Mouse (Mus musculus) cerebellum, postnatal 25 days (tissue): Measurements from ENCODE around the gene Pex3.

ENCODE experiments used
- DNase-seq, 2 experiments: peaks; one replicate each; pipeline ENCODE4 v3.0.0; 2021; ENCODE audit warnings: mixed read lengths in 2 of 2

Gene Pex3

GRCm38 (mm10) chr10:13534751-13535150, 18.2 kb downstream of the Pex3 start:
- DNase-seq, result peak in 1 of 2 experiments; percentile 17

GRCm38 (mm10) chr10:13528155-13528554, 24.8 kb downstream of the Pex3 start:
- DNase-seq, result no peak

- no peak for DNase-seq
These were observed 31.1 kb downstream of the Pex3 start for GRCm38 (mm10) chr10:13521857-13522256.

GRCm38 (mm10) chr10:13502371-13502770, 50.6 kb downstream of the Pex3 start:
- no peak for DNase-seq

- DNase-seq, result peak; percentile 21
These were observed 51.4 kb downstream of the Pex3 start for GRCm38 (mm10) chr10:13501533-13501932.

GRCm38 (mm10) chr10:13500938-13501496, 51.9 kb downstream of the Pex3 start:
- DNase-seq, result peak; percentile 86 to 87

GRCm38 (mm10) chr10:13500473-13500872, 52.5 kb downstream of the Pex3 start:
- no peak for DNase-seq

- no peak for DNase-seq
These were observed 53.6 kb downstream of the Pex3 start, which contains the start of gene Fuca2 for GRCm38 (mm10) chr10:13499331-13499730. Gene Fuca2 (plus strand): TSS chr10:13499540.

GRCm38 (mm10) chr10:13496315-13496714, 56.6 kb downstream of the Pex3 start:
- no peak for DNase-seq

GRCm38 (mm10) chr10:13493978-13494686, 58.8 kb downstream of the Pex3 start:
- no peak for DNase-seq

GRCm38 (mm10) chr10:13489671-13490070, 63.3 kb downstream of the Pex3 start:
- no peak for DNase-seq

- DNase-seq, result no peak
These were observed 67.0 kb downstream of the Pex3 start for GRCm38 (mm10) chr10:13485958-13486357.

- no peak for DNase-seq
These were observed 73.6 kb downstream of the Pex3 start for GRCm38 (mm10) chr10:13479341-13479740.

- DNase-seq, result peak in 1 of 2 experiments; percentile 10
These were observed 77.8 kb downstream of the Pex3 start for GRCm38 (mm10) chr10:13475121-13475520.

- DNase-seq, result no peak
These were observed 78.4 kb downstream of the Pex3 start for GRCm38 (mm10) chr10:13474568-13474955.
